Mouse (Mus musculus): ENCODE data around the gene Parn. TPM values are rescaled to one million over a fixed set of nuclear protein-coding genes. Genes with fewer than 3 reads are reported as not detected.

Gene Parn
- total RNA-seq (2012; rRNA removed): 56.9 and 62.6 TPM in 2 replicates
- total RNA-seq (2014; rRNA removed): 43.1 and 48.7 TPM in 2 replicates
- 88.6 and 90.5 TPM in 2 replicates for polyA plus RNA-seq (2012; ENCODE audit: insufficient read length, low read depth)

- Histone ChIP-seq H3K4me3 (replicated peaks in 1 of 3; ENCODE audit: low read depth in 2 of 3, low read length in 2 of 3, poor library complexity in 1 of 3) (peak within 1 kb of the TSS; percentile 73 to 97 (median 80)), H3K4me2 (ENCODE audit: insufficient read depth, low read depth, poor library complexity, severe bottlenecking) (peak within 1 kb of the TSS; percentile 61), H3K4me1 (ENCODE audit: control insufficient read depth in 1 of 2, insufficient read depth in 2 of 2) (peaks cover 5 to 40% of the 10 kb centered on the region in 2 experiments), H3K36me3 (replicated peaks in 1 of 2; ENCODE audit: control insufficient read depth in 1 of 2, insufficient read depth in 1 of 2, low read length in 1 of 2) (peaks cover 21 to 32% of the 10 kb centered on the region in 2 experiments), H3K27ac (ENCODE audit: insufficient read depth, low read depth) (peak within 1 kb of the TSS; percentile 19), H3K27me3 (replicated peaks) (no peaks in the 10 kb centered on the region), H3K9ac (ENCODE audit: insufficient read depth, low read depth) (peak within 1 kb of the TSS; percentile 92), H3K9me3 (replicated peaks; ENCODE audit: low read length) (no peaks in the 10 kb centered on the region), H3K79me2 (replicated peaks; ENCODE audit: control insufficient read depth, extremely low read depth, insufficient read depth, poor library complexity, severe bottlenecking) (peaks cover 19% of the 10 kb centered on the region)
- DNase-seq (ENCODE audit: extremely low read depth): peak; percentile 97
- in situ Hi-C loops (cut with MboI; ENCODE audit: low pct_ligation_motif_present, low pct_unique_long_range_greater_than_20kb, low sequenced_read_pairs) (no loop called here), dilution Hi-C loops (cut with MboI; ENCODE audit: extremely low pct_ligation_motif_present, extremely low pct_unique_long_range_greater_than_20kb, low sequenced_read_pairs) (no loop called here)
- TF ChIP-seq SMC3 (IDR thresholded peaks at IDR 0.05; ENCODE audit: low read depth, low read length): no peak
- TF ChIP-seq SIN3A (IDR thresholded peaks at IDR 0.05; ENCODE audit: low read length): peak; percentile 98
- no peak for TF ChIP-seq JUN (IDR thresholded peaks at IDR 0.05; ENCODE audit: insufficient read depth, low read depth, low read length)
- no peak for TF ChIP-seq RCOR1 (conservative IDR thresholded peaks at IDR 0.05; ENCODE audit: low read depth, low read length)
- no peak; the same call in none of the 2 replicates for TF ChIP-seq MEF2A (IDR thresholded peaks at IDR 0.05; ENCODE audit: borderline replicate concordance, low read depth, low read length)
- TF ChIP-seq USF2 (conservative IDR thresholded peaks at IDR 0.05; ENCODE audit: low read depth, low read length): no peak
- TF ChIP-seq E2F4 (IDR thresholded peaks at IDR 0.05; ENCODE audit: insufficient replicate concordance, low read depth, low read length): no peak; the same call in 1 of the 2 replicates
- TF ChIP-seq GABPA (IDR thresholded peaks at IDR 0.05; ENCODE audit: insufficient replicate concordance, low read depth, low read length): no peak; the same call in 1 of the 2 replicates
- TF ChIP-seq MAX (IDR thresholded peaks at IDR 0.05; ENCODE audit: low read length): peak; percentile 90
- TF ChIP-seq HCFC1 (IDR thresholded peaks at IDR 0.05; ENCODE audit: low read depth, low read length): peak; percentile 80
- TF ChIP-seq BHLHE40 (IDR thresholded peaks at IDR 0.05; ENCODE audit: low read depth, low read length): peak; percentile 90
- peak; percentile 40; the same call in 1 of the 2 replicates for TF ChIP-seq CHD2 (IDR thresholded peaks at IDR 0.05; ENCODE audit: low read length)
- peak; percentile 46; the same call in 1 of the 2 replicates for TF ChIP-seq ETS1 (conservative IDR thresholded peaks at IDR 0.05; ENCODE audit: low read depth, low read length)
- TF ChIP-seq ZKSCAN1 (IDR thresholded peaks at IDR 0.05; ENCODE audit: borderline replicate concordance, low read depth, low read length): no peak
- TF ChIP-seq MXI1 (IDR thresholded peaks at IDR 0.05; ENCODE audit: low read depth, low read length): peak; percentile 98
- TF ChIP-seq TBP (conservative IDR thresholded peaks at IDR 0.05; ENCODE audit: low read depth, low read length): peak; percentile 86
- no peak for TF ChIP-seq JUND (conservative IDR thresholded peaks at IDR 0.05; ENCODE audit: low read depth, low read length)
- no peak for TF ChIP-seq CHD1 (IDR thresholded peaks at IDR 0.05; ENCODE audit: low read depth, low read length)
- no peak for TF ChIP-seq ZC3H11A (IDR thresholded peaks at IDR 0.05; ENCODE audit: low read depth, low read length)
- no peak for TF ChIP-seq MAFK (IDR thresholded peaks at IDR 0.05; ENCODE audit: insufficient replicate concordance, low read length)
- TF ChIP-seq EP300 (IDR thresholded peaks at IDR 0.05; ENCODE audit: low read length): no peak
- peak; percentile 95 for TF ChIP-seq NELFE (IDR thresholded peaks at IDR 0.05; ENCODE audit: low read depth, low read length)
- TF ChIP-seq MYC (IDR thresholded peaks at IDR 0.05; ENCODE audit: low read depth, low read length): peak; percentile 83
- TF ChIP-seq TCF12 (IDR thresholded peaks at IDR 0.05; ENCODE audit: low read depth, low read length): peak; percentile 93
- peak; percentile 94 for TF ChIP-seq POLR2A (IDR thresholded peaks at IDR 0.05; ENCODE audit: low read depth, low read length)
- TF ChIP-seq KAT2A (IDR thresholded peaks at IDR 0.05; ENCODE audit: insufficient replicate concordance, low read length): peak; percentile 72; the same call in 1 of the 2 replicates
- peak; percentile 86; the same call in 1 of the 2 replicates for TF ChIP-seq ZMIZ1 (IDR thresholded peaks at IDR 0.05; ENCODE audit: low read depth, low read length)
- TF ChIP-seq PAX5 (IDR thresholded peaks at IDR 0.05; ENCODE audit: low read length): no peak
- TF ChIP-seq MAZ (IDR thresholded peaks at IDR 0.05; ENCODE audit: low read depth, low read length): peak; percentile 44; the same call in 1 of the 2 replicates
- TF ChIP-seq UBTF (IDR thresholded peaks at IDR 0.05; ENCODE audit: low read depth, low read length): peak; percentile 82
- peak; percentile 97 for TF ChIP-seq NRF1 (IDR thresholded peaks at IDR 0.05; ENCODE audit: low read depth, low read length)
- TF ChIP-seq ELF1 (IDR thresholded peaks at IDR 0.05; ENCODE audit: low read depth, low read length): peak; percentile 99
- TF ChIP-seq RAD21 (IDR thresholded peaks at IDR 0.05; ENCODE audit: low read depth, low read length): no peak
- peak; percentile 41; the same call in 1 of the 2 replicates for TF ChIP-seq IRF4 (IDR thresholded peaks at IDR 0.05; ENCODE audit: low read depth, low read length)
- TF ChIP-seq CTCF (conservative IDR thresholded peaks at IDR 0.05 in 1 of 2, IDR thresholded peaks at IDR 0.05 in 1 of 2; ENCODE audit: low read depth in 2 of 2, low read length in 2 of 2): no peak
- no peak for TF ChIP-seq USF1 (IDR thresholded peaks at IDR 0.05; ENCODE audit: low read depth, low read length)
- 0 out of 2 replicates have a peak, but pooled peaks have one; percentile 81 for TF ChIP-seq POLR2AphosphoS2 (IDR thresholded peaks at IDR 0.05; ENCODE audit: low read depth, low read length)
- TF ChIP-seq ZNF384 (IDR thresholded peaks at IDR 0.05; ENCODE audit: low read depth, low read length): no peak
Measured at GRCm38 (mm10) chr16:13667878-13668343, at the start of gene Parn. TSS of gene Parn (minus strand) at chr16:13668170.
